In the genomic region with DNA sequence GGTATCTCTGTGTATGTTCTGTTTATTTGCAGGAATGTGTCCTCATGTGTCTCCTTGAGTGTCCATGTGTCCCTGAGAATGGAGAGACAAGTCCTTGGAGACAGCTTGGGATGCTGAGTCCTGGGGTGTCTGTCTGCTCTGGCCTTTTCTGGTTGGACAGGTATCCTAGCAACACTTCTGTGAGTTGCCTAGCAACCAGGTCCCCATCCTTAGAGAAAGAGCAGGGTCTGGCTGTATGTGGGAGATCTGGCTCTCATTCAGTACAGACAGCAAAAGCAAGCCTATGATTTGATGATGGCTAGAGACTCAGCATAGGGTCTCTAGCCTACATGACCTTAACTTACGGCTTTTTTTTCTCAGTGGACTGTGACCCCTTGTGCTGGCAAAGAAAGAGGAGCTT, we compare ENCODE assay signal across 11 mouse cellular contexts. TPM values are rescaled to one million over a fixed set of nuclear protein-coding genes. Genes with fewer than 3 reads are reported as not detected.
A peak's percentile ranks its signal among the peaks of the same experiment; 100 is the strongest.
DNase-seq lines count a peak whose midpoint lies in the region; ATAC-seq and TF ChIP-seq lines count a peak whose summit lies in the region.
"Had no signal": no experiment of that assay in that cellular context is flagged by ENCODE, and none has a peak within 500 bp of the region (broad histone marks: within the 10 kb centered on the region; RNA-seq: fewer than 3 reads in every experiment).

No protein-coding gene starts in this region.

- H3K9me3 ChIP-seq in hindbrain, postnatal 0 days (ENCODE audit: low read length): no peaks in the 10 kb centered on the region
- no peaks in the 10 kb centered on the region for H3K9me3 ChIP-seq in neural tube, embryonic 12.5 days

- ATAC-seq in hindbrain, postnatal 0 days: peak; percentile 76
- peak; percentile 38 for ATAC-seq in neural tube, embryonic 12.5 days (ENCODE audit: low FRiP score, low read depth)
- ATAC-seq in activated CD4-positive, CD25-positive, alpha-beta regulatory T cell, adult 4 months: no peak

- peak overlapping the region; percentile 63 for H3K4me2 ChIP-seq in hindbrain, postnatal 0 days (ENCODE audit: low read depth, low read length)
- peak overlapping the region; percentile 58 for H3K4me2 ChIP-seq in neural tube, embryonic 12.5 days (replicated peaks)
- H3K4me2 ChIP-seq: lung, embryonic 14.5 days had no signal

- no peak for TF ChIP-seq CTCF in hindbrain, postnatal 0 days (IDR thresholded peaks at IDR 0.05; ENCODE audit: low read depth)

- peak; percentile 27 for DNase-seq in embryo, embryonic 10 days (ENCODE audit: low spot score)
- DNase-seq in embryo, embryonic 9.5 days (ENCODE audit: extremely low spot score): no peak
- DNase-seq in cerebellum, postnatal 14 days: peak; percentile 71 to 77
- DNase-seq in hindbrain, postnatal 0 days (ENCODE audit: low spot score): peak; percentile 82
- DNase-seq in gastrocnemius, adult 18-20 months (ENCODE audit: low spot score): no peak
- DNase-seq in testis, postnatal 14 days (ENCODE audit: low spot score): no peak
- DNase-seq: kidney, postnatal 14 days; lung, embryonic 14.5 days; thymus, postnatal 36 days had no signal

- H3K27ac ChIP-seq in hindbrain, postnatal 0 days: peak overlapping the region; percentile 88
- H3K27ac ChIP-seq in neural tube, embryonic 12.5 days: no peak overlapping the region

- no peaks in the 10 kb centered on the region for H3K36me3 ChIP-seq in hindbrain, postnatal 0 days (ENCODE audit: insufficient read depth, low read length)
- no peaks in the 10 kb centered on the region for H3K36me3 ChIP-seq in neural tube, embryonic 12.5 days

- no peaks in the 10 kb centered on the region for H3K27me3 ChIP-seq in hindbrain, postnatal 0 days (ENCODE audit: insufficient read depth, low read length)
- H3K27me3 ChIP-seq in neural tube, embryonic 12.5 days (replicated peaks): no peaks in the 10 kb centered on the region

- H3K4me3 ChIP-seq in hindbrain, postnatal 0 days (ENCODE audit: low read length): no peak overlapping the region
- no peak overlapping the region for H3K4me3 ChIP-seq in neural tube, embryonic 12.5 days

- WGBS in hindbrain, postnatal 0 days: 17% methylated on average over 1 of the region's 1 CpGs
- 49% methylated on average over 1 of the region's 1 CpGs for WGBS in neural tube, embryonic 12.5 days

- 0 out of 2 replicates have a peak overlapping the region, but pooled peaks have one; percentile 7 for H3K9ac ChIP-seq in hindbrain, postnatal 0 days (replicated peaks; ENCODE audit: low read length)
- no peak overlapping the region for H3K9ac ChIP-seq in neural tube, embryonic 12.5 days
- H3K9ac ChIP-seq: lung, embryonic 14.5 days had no signal

- peaks cover 16% of the 10 kb centered on the region; the same call in 1 of the 2 replicates for H3K4me1 ChIP-seq in hindbrain, postnatal 0 days (ENCODE audit: insufficient read depth, low read length)
- peaks cover 9% of the 10 kb centered on the region for H3K4me1 ChIP-seq in neural tube, embryonic 12.5 days

RNA-seq across cellular contexts. Expression of gene Oprl1, which starts 1.1 kb away (rescaled TPM):
- total RNA-seq in hindbrain, postnatal 0 days (2014; rRNA removed): 177 and 221 TPM in 2 replicates
- polyA plus RNA-seq in hindbrain, postnatal 0 days (2015; fragmentation: Nextera tagmentation; extraction: Ambion mirVana): 69.8 and 73.1 TPM in 2 replicates
- polyA plus RNA-seq in neural tube, embryonic 12.5 days (2016; fragmentation: Nextera tagmentation; extraction: Ambion mirVana): 36.4 and 39.6 TPM in 2 replicates
- not detected for polyA plus RNA-seq in activated CD4-positive, CD25-positive, alpha-beta regulatory T cell, adult 4 months (2017; shearing (Covaris generic))
- not detected for total RNA-seq in gastrocnemius, adult 18-20 months (2021)

RNA-seq across cellular contexts. Expression of gene Lkaaear1, which starts 15.5 kb away (rescaled TPM):
- total RNA-seq in hindbrain, postnatal 0 days (2014; rRNA removed): not detected in 2 replicates
- not detected in 2 replicates for polyA plus RNA-seq in hindbrain, postnatal 0 days (2015; fragmentation: Nextera tagmentation; extraction: Ambion mirVana)
- polyA plus RNA-seq in neural tube, embryonic 12.5 days (2016; fragmentation: Nextera tagmentation; extraction: Ambion mirVana): not detected in 2 replicates
- polyA plus RNA-seq in activated CD4-positive, CD25-positive, alpha-beta regulatory T cell, adult 4 months (2017; shearing (Covaris generic)): not detected
- total RNA-seq in gastrocnemius, adult 18-20 months (2021): not detected
- polyA plus RNA-seq: lung, embryonic 14.5 days had no signal

RNA-seq across cellular contexts. Expression of gene Rgs19, which starts 20.0 kb away (rescaled TPM):
- total RNA-seq in hindbrain, postnatal 0 days (2014; rRNA removed): 57.9 and 94.0 TPM in 2 replicates
- polyA plus RNA-seq in hindbrain, postnatal 0 days (2015; fragmentation: Nextera tagmentation; extraction: Ambion mirVana): 50.6 and 56.8 TPM in 2 replicates
- polyA plus RNA-seq in neural tube, embryonic 12.5 days (2016; fragmentation: Nextera tagmentation; extraction: Ambion mirVana): 44.0 and 44.8 TPM in 2 replicates
- polyA plus RNA-seq in activated CD4-positive, CD25-positive, alpha-beta regulatory T cell, adult 4 months (2017; shearing (Covaris generic)): 100 to 1,000 TPM; 199 to 210 TPM
- total RNA-seq in gastrocnemius, adult 18-20 months (2021): 1 to 10 TPM; 2.4 to 4.3 TPM

RNA-seq across cellular contexts. Expression of gene Tcea2, which starts 33.6 kb away (rescaled TPM):
- 37.2 and 50.2 TPM in 2 replicates for total RNA-seq in hindbrain, postnatal 0 days (2014; rRNA removed)
- polyA plus RNA-seq in hindbrain, postnatal 0 days (2015; fragmentation: Nextera tagmentation; extraction: Ambion mirVana): 48.7 and 54.3 TPM in 2 replicates
- polyA plus RNA-seq in neural tube, embryonic 12.5 days (2016; fragmentation: Nextera tagmentation; extraction: Ambion mirVana): 27.3 and 30.0 TPM in 2 replicates
- polyA plus RNA-seq in activated CD4-positive, CD25-positive, alpha-beta regulatory T cell, adult 4 months (2017; shearing (Covaris generic)): 10 to 100 TPM in 1 of 2 experiments, 1 to 10 TPM in 1; 9.8 to 12.1 TPM
- total RNA-seq in gastrocnemius, adult 18-20 months (2021): 1 to 10 TPM; 6.6 to 6.9 TPM

RNA-seq across cellular contexts. Expression of gene Sox18, which starts 42.3 kb away (rescaled TPM):
- total RNA-seq in hindbrain, postnatal 0 days (2014; rRNA removed): 10.8 and 14.7 TPM in 2 replicates
- 10.6 and 11.6 TPM in 2 replicates for polyA plus RNA-seq in hindbrain, postnatal 0 days (2015; fragmentation: Nextera tagmentation; extraction: Ambion mirVana)
- polyA plus RNA-seq in neural tube, embryonic 12.5 days (2016; fragmentation: Nextera tagmentation; extraction: Ambion mirVana): 20.3 and 20.6 TPM in 2 replicates
- polyA plus RNA-seq in activated CD4-positive, CD25-positive, alpha-beta regulatory T cell, adult 4 months (2017; shearing (Covaris generic)): not detected
- 10 to 100 TPM in 1 of 2 experiments, 1 to 10 TPM in 1; 9.7 to 22.1 TPM for total RNA-seq in gastrocnemius, adult 18-20 months (2021)

Comparison
In these comparisons a context has a peak if more than half of its experiments do, and no peak if none do; other contexts are left out.
1. DNase-seq: peak in embryo, embryonic 10 days (single experiment), cerebellum, postnatal 14 days (2 of 2) and hindbrain, postnatal 0 days (single experiment); none in embryo, embryonic 9.5 days (single experiment), gastrocnemius, adult 18-20 months (single experiment) and testis, postnatal 14 days (single experiment).
2. RNA of gene Oprl1, which starts 1.1 kb away (polyA plus RNA-seq): 69.8 to 73.1 TPM in hindbrain, postnatal 0 days and 36.4 to 39.6 TPM in neural tube, embryonic 12.5 days; not detected in activated CD4-positive, CD25-positive, alpha-beta regulatory T cell, adult 4 months; every median in the first group is over 10 times any median in the second.